Mouse (Mus musculus): ENCODE measurements at regions not wholly inside any gene's neighbourhood (a gene's known extent, or its start where the extent isn't known, plus 50 kb on each side); places are given as distances from the start of the nearest gene placed in this dataset.
A peak's percentile ranks its signal among the peaks of the same experiment; 100 is the strongest.

DNA sequence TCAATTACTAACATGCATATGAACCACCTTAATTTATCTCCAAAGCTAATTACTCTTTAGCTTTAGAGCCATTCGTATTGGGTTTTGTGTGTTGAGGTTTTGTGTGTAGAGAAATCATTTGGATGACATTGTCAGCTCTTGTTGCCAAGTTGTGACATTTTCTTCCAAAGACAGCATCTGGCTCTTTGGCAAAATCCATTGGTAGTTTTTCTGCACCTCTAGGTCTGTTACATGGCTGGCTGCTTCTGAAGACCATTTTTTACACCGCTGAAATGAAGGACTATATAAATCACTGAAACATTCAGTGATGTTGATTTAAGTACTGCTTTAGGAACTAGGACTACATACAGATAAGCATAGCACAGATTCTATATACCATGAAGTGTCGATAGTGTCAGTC is 2426.6 kb downstream of the Pcdh9 start:
- no peaks in the 10 kb centered on the region for H3K36me3 ChIP-seq
- ATAC-seq (replicated peaks) = peak; percentile 90
- H3K27me3 ChIP-seq = no peaks in the 10 kb centered on the region
- no peaks in the 10 kb centered on the region for H3K9me3 ChIP-seq
- no peak overlapping the region for H3K9ac ChIP-seq (replicated peaks)
- no peak overlapping the region for H3K4me2 ChIP-seq (replicated peaks)
- H3K27ac ChIP-seq (replicated peaks) = no peak overlapping the region
- 0 out of 2 replicates have a peak, but pooled peaks cover 3% of the 10 kb centered on the region for H3K4me1 ChIP-seq
- WGBS = 51% methylated on average over 3 of the region's 3 CpGs
- no peak overlapping the region for H3K4me3 ChIP-seq

- 37% methylated on average over 2 of the region's 2 CpGs for WGBS
- no peaks in the 10 kb centered on the region for H3K27me3 ChIP-seq
- no peak overlapping the region for H3K4me3 ChIP-seq
- H3K9me3 ChIP-seq = no peaks in the 10 kb centered on the region
- 0 out of 2 replicates have a peak, but pooled peaks have one; percentile 46 for ATAC-seq (replicated peaks)
- H3K4me2 ChIP-seq (replicated peaks) = no peak overlapping the region
- no peaks in the 10 kb centered on the region for H3K36me3 ChIP-seq
- 0 out of 2 replicates have a peak, but pooled peaks cover 3% of the 10 kb centered on the region for H3K4me1 ChIP-seq
- no peak overlapping the region for H3K9ac ChIP-seq (replicated peaks)
- H3K27ac ChIP-seq (replicated peaks) = 0 out of 2 replicates have a peak overlapping the region, but pooled peaks have one; percentile 19
Measured at GRCm38 (mm10) chr14:91462671-91463070, 2427.8 kb downstream of the Pcdh9 start.

DNA sequence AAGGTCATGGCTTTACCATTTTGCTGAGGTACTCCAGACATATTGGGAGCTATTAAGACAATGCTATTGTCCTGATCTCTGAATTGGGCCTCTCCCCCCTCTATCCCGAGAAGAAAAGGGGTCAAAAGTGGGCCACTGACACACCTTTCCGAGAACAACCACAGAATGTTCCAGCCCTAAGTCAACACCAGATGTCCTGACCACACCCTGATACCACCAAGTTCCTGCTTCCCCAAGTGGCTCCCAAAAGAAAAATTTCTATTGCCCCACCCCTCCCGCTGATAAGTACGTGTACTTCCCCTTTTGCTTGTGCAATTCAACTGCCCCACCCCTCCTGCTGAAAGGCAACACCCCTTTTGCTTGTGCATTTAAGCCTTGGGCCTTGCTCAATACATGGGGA is 2431.7 kb downstream of the Pcdh9 start:
- no peak overlapping the region for H3K27ac ChIP-seq (replicated peaks)
- 0 out of 2 replicates have a peak, but pooled peaks cover 3% of the 10 kb centered on the region for H3K4me1 ChIP-seq
- no peaks in the 10 kb centered on the region for H3K36me3 ChIP-seq
- no peak for ATAC-seq (replicated peaks)
- no peak overlapping the region for H3K4me2 ChIP-seq (replicated peaks)
- H3K9ac ChIP-seq (replicated peaks) = no peak overlapping the region
- no peaks in the 10 kb centered on the region for H3K9me3 ChIP-seq
- no peaks in the 10 kb centered on the region for H3K27me3 ChIP-seq
- no peak overlapping the region for H3K4me3 ChIP-seq
- WGBS = 89% methylated on average over 4 of the region's 4 CpGs

Data from forebrain, embryonic 15.5 days (tissue).